Mouse (Mus musculus): ENCODE data around the gene Zfp81.
"Not testable (repeated sequence)": the region's sequence is repeated elsewhere in the genome, so short reads cannot be mapped to it uniquely, and the experiment has no call there.

Gene Zfp81

GRCm38 (mm10) chr17:33358411-33359384, at the start of gene Zfp81:
TSS of gene Zfp81 (minus strand) at chr17:33358878.
- DNase-seq (ENCODE audit: low spot score in 2 of 2) = peak; percentile 72 to 75

GRCm38 (mm10) chr17:33394182-33395034, 35.7 kb upstream of the Zfp81 start, which contains the start of gene Zfp101:
TSS of gene Zfp101 (minus strand) at chr17:33394641.
- peak; percentile 75 to 76 for DNase-seq (ENCODE audit: low spot score in 2 of 2)

- DNase-seq (ENCODE audit: low spot score in 2 of 2) = no peak
Observed at GRCm38 (mm10) chr17:33392271-33392670, 33.6 kb upstream of the Zfp81 start.

- no peak for DNase-seq (ENCODE audit: low spot score in 2 of 2)
Observed at GRCm38 (mm10) chr17:33385705-33386104, 27.0 kb upstream of the Zfp81 start.

GRCm38 (mm10) chr17:33372795-33373194, 14.1 kb upstream of the Zfp81 start:
- no peak for DNase-seq (ENCODE audit: low spot score in 2 of 2)

GRCm38 (mm10) chr17:33352981-33353380, 5.7 kb downstream of the Zfp81 start:
- no peak for DNase-seq (ENCODE audit: low spot score in 2 of 2)

GRCm38 (mm10) chr17:33289876-33290149, 68.9 kb downstream of the Zfp81 start:
- DNase-seq (ENCODE audit: low spot score in 2 of 2) = not testable (repeated sequence)

GRCm38 (mm10) chr17:33289039-33289875, 69.4 kb downstream of the Zfp81 start, which contains the start of gene Zfp955b:
TSS of gene Zfp955b (plus strand) at chr17:33289544.
- DNase-seq (ENCODE audit: low spot score in 2 of 2) = not testable (repeated sequence)

All from thymus, postnatal 10 days (tissue).